Mouse (Mus musculus) liver, embryonic 14.5 days (tissue): ENCODE results near the gene Hpgd.

Experiments used
- CTCF ChIP-seq: IDR thresholded peaks from 2 replicates; pipeline ENCODE4 v1.5.1; 2016; ENCODE audit warnings: antibody characterized with exemption, low read depth, control low read depth
- EP300 ChIP-seq: IDR thresholded peaks from 2 replicates; pipeline ENCODE4 v1.6.1; 2016; ENCODE audit warnings: antibody characterized with exemption, low read depth

DNA sequence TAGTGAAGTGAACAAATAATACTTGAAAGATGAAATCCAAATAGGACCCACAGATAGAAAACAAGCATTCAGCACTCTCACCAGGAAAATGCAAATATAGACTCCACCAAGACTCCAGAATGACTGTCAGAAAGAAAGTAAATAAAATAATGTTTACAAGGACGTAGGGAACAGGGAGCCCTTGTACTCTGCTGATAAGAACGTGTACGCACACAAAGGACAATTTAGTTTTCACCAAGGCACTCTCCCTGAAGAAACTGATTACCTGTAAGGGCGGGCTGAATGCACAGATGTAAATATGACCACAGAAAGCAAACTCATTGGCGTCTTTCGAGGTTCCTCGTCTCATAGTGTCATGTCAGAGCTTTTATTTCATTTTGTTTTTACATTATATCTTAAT, 10.2 kb downstream of the Hpgd start:
- no peak for TF ChIP-seq CTCF
- no peak for TF ChIP-seq EP300
